Mouse (Mus musculus) granulocyte monocyte progenitor cell, adult 5-6 weeks (primary cell): ENCODE measurements at regions not wholly inside any gene's neighbourhood (a gene's known extent, or its start where the extent isn't known, plus 50 kb on each side); places are given as distances from the start of the nearest gene placed in this dataset.

Experiments used
- ATAC-seq: replicated peaks from 2 replicates; pipeline ENCODE4 v1.8.0; 2016; ENCODE audit warnings: mild to moderate bottlenecking, moderate TSS enrichment, inconsistent platforms; ENCODE audit not compliant: poor library complexity, severe bottlenecking

DNA sequence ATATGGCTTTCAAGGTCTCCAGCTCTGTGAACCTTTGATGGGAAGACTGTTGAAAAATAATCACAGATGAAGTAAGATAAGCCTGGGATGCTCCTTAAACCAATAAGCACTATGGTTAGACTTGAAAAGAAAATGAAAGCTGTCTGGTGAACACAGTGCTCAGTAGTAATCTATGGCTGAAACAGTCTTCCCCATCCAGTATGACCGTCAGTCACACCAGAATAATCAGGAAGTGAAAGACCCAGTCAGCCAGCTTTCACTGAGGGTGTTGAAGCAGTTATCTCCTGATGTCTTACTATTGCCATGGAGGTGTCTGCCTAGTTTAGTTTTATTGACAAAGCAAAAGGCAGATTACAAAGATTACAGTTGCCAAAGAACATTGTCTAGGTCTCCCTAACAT lies 155.2 kb upstream of the Kbtbd8 start:
- peak; percentile 68 for ATAC-seq

- peak; percentile 73 for ATAC-seq
Observed at GRCm38 (mm10) chr6:94957990-94958389, 159.1 kb upstream of the Kbtbd8 start.

- peak; percentile 68 for ATAC-seq
Observed at GRCm38 (mm10) chr6:94957172-94957668, 159.8 kb upstream of the Kbtbd8 start.

DNA sequence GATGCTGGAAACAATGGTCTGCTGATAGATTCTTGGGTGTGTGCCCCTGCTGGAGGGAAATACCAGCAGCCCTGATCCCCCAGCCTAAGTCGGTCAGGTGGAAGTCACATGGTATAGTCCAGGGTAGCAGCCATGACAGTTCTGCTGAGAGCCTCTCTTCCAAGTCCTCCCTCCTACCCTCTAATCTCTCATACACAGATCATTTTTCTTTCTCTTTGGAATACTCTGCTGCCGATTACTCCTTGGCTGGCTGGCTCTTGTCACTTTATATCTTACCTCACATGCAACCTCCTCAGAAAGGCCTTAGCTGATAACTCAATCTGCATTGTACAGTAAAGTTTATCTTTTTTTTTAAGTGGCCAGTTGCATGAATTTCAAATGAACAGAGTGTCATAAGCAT lies 162.5 kb upstream of the Kbtbd8 start:
- ATAC-seq = no peak

- no peak for ATAC-seq
Observed at GRCm38 (mm10) chr6:94953658-94954057, 163.4 kb upstream of the Kbtbd8 start.

- no peak for ATAC-seq
Observed at GRCm38 (mm10) chr6:94951971-94952768, 164.9 kb upstream of the Kbtbd8 start.

GRCm38 (mm10) chr6:94950944-94951343 lies 166.1 kb upstream of the Kbtbd8 start:
- no peak for ATAC-seq

GRCm38 (mm10) chr6:94950319-94950718 lies 166.7 kb upstream of the Kbtbd8 start:
- ATAC-seq = no peak

- ATAC-seq = peak; percentile 70
Observed at GRCm38 (mm10) chr6:94946352-94946900, 170.6 kb upstream of the Kbtbd8 start.

- ATAC-seq = peak; percentile 92
Observed at GRCm38 (mm10) chr6:94945715-94946114, 171.3 kb upstream of the Kbtbd8 start.

- no peak for ATAC-seq
Observed at GRCm38 (mm10) chr6:94944196-94944595, 172.8 kb upstream of the Kbtbd8 start.

DNA sequence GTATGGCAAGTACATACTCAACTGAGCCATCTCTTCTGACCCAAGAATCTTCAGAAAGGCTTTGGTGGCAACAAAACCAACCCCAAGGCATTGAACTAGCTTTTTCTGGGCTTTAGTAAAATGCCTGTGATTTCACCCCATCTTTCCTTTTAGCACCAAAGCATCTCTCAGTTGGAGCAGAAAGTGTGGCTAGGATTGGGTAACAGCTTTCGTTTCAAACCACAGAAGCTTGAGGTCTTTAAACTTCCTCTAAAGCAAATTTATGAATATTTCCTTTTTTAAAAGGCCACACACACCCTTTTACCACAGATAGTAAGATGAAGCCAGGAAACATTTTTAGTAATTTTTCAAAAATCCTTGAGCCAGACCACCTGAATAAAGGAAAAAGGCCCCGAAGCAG lies 178.1 kb upstream of the Kbtbd8 start:
- peak; percentile 91 for ATAC-seq

GRCm38 (mm10) chr6:94936206-94936605 lies 180.8 kb upstream of the Kbtbd8 start:
- no peak for ATAC-seq

GRCm38 (mm10) chr6:94935706-94936105 lies 181.3 kb upstream of the Kbtbd8 start:
- ATAC-seq = no peak

DNA sequence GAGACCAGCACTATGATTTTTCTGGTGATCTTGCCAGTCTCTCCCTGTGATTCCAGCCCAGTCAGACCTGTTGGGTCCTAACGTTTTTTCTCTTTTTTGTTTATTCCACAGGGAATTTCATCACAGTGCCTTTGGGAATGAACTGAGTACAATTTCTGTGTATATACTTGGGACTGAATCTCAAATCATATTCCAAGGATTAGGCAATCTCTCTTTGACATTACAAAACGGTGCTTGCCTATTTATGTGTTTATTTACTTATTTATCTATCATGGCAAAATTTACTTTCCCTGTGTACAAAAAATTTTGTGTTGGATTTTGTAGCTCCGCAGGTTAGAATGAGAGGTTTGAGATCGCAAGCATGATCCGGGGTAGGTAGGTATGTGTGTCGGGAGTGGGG lies 189.2 kb upstream of the Kbtbd8 start:
- ATAC-seq = no peak

DNA sequence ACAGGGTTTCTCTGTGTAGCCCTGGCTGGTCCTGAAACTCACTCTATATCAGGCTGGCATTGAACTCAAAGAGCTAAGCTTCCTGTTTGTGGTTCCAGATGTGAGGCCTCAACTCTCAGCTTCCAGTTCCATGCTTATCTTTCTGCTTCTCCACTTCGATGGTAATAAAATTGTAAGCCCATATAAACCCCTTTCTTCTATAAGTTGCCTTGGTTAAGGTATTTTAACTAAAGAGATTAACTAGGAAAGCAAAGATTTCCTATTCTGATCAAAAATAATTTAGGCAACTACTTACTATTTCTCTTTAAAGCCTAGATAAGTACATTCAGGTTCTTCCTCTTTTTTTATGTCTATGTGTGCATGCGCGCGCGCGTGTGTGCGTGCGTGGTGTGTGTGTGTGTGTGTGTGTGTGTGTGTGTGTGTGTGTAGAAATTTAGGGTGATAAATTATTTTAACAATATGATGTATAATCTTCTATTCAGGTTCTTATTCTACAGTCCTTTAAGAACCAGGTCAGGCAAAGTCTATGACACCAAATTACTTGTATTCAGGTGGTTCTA lies 190.3 kb upstream of the Kbtbd8 start:
- peak; percentile 50; the same call in 1 of the 2 replicates for ATAC-seq

DNA sequence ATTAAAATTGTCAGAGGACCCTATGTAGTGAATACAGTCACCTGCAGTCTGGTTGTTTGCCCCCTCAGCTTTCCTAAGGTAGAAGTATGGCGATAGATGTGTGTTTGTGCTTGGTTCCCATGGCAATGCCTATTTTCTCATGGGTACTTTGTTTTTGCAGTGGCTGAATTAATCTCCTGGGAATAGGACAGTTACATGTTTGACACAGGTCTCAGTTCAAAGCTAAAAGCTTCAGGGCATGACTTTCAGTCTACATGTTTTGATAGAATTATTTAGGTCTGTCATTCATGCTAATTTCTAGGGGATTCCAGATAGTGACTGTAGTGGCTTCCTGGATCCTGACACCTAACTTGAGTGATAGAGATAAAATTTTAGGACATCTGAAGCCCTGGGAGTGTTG lies 191.6 kb upstream of the Kbtbd8 start:
- ATAC-seq = no peak

DNA sequence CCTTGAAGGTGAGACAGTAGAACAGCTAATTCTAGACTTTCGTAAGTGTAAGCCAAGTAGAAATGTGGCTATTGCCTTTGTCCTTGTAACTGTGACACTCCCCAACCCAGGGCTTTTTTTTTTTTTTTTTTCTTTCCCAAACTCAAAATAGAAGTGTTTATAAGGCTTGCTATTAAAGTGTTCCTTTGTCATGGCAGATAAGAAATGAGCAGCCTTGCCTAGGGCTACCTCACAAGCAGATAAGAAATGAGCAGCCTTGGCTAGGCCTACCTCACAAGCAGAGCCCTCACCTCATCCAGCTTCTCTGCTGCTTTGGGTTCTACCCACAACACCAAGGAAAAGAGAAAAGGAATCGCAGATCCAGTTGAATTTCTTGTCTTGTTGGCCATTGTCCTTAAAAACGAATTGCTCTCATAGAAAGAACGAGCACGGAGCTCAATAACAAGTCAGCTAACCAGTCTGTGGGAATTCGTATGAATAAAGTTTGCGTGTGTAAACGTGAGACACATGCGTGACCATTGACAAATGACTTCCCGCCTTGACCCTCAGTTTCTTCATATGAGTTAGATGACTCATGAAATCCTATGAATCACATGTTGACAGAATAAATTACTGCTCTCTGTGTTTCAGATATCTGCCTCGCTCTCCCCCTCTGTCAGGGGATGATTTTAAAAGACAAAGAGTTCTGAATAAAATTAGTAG lies 192.6 kb upstream of the Kbtbd8 start:
- ATAC-seq = no peak

DNA sequence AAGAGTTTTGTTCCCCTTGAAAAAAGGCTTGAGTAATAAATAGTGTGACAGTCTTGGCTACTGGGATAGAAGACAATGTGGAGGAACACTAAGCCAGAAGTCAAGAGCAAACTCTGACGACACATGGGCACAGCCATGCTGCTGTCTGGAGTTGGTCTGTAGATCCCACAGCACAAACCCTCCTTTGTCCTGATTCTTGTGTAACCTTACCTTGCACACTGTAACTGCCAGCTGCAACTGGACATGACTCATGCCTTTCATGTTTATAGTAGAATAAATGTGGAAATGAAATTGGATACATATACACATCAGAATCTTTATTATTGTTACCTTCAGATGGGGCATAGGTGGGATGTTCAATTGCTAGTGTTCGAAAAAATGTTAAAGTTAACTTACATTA lies 195.3 kb upstream of the Kbtbd8 start:
- peak; percentile 87 for ATAC-seq

GRCm38 (mm10) chr6:94920770-94921169 lies 196.3 kb upstream of the Kbtbd8 start:
- ATAC-seq = peak; percentile 66

GRCm38 (mm10) chr6:94919194-94919743 lies 197.8 kb upstream of the Kbtbd8 start:
- no peak for ATAC-seq
